Mouse (Mus musculus) megakaryocyte, embryonic 14.5 days (primary cell): Measurements from ENCODE around the gene Mbd3.

ENCODE experiments used
- FLI1 ChIP-seq: IDR thresholded peaks from 2 replicates; pipeline ENCODE4 v1.6.1; 2012; ENCODE audit warnings: low read length, inconsistent platforms, mixed read lengths
- GATA1 ChIP-seq: IDR thresholded peaks from 3 replicates; pipeline ENCODE4 v1.6.1; 2012; ENCODE audit warnings: mixed read lengths, low read length, inconsistent platforms, borderline replicate concordance

- TF ChIP-seq FLI1 (no peak), GATA1 (no peak)
Measured at GRCm38 (mm10) chr10:80399191-80399972, at the start of gene Mbd3.
